Mouse (Mus musculus): ENCODE data around the gene Zc3hav1. TPM values are rescaled to one million over a fixed set of nuclear protein-coding genes. Genes with fewer than 3 reads are reported as not detected.

The Zc3hav1 gene
- polyA plus RNA-seq, 1 experiment from 2014 or later: 1.6 TPM

- H3K4me1 ChIP-seq (ENCODE audit: control insufficient read depth, insufficient read depth, low read length): peaks cover 6% of the 10 kb centered on the region
- H3K4me3 ChIP-seq (ENCODE audit: low read depth, low read length): no peak overlapping the region
- DNase-seq (ENCODE audit: low spot score) (no peak), ATAC-seq (ENCODE audit: insufficient number of reproducible peaks, low FRiP score, low TSS enrichment, low read depth) (no peak)
- no peaks in the 10 kb centered on the region for H3K9me3 ChIP-seq (ENCODE audit: control insufficient read depth, low read length)
- H3K36me3 ChIP-seq (ENCODE audit: control insufficient read depth, insufficient read depth, low read length): no peaks in the 10 kb centered on the region
- H3K27ac ChIP-seq (replicated peaks; ENCODE audit: low read depth, low read length): no peak overlapping the region
- H3K27me3 ChIP-seq (ENCODE audit: control insufficient read depth, insufficient read depth, low read length): no peaks in the 10 kb centered on the region
- H3K4me2 ChIP-seq (ENCODE audit: low read depth, severe bottlenecking): no peak overlapping the region
- no peak overlapping the region for H3K9ac ChIP-seq (ENCODE audit: low read length)
- WGBS: 94% methylated on average over 8 of the region's 8 CpGs
These were observed 96.9 kb downstream of the Zc3hav1 start for GRCm38 (mm10) chr6:38257506-38257905.

GRCm38 (mm10) chr6:38256793-38257192, 97.6 kb downstream of the Zc3hav1 start:
- no peak overlapping the region for H3K27ac ChIP-seq (replicated peaks; ENCODE audit: low read depth, low read length)
- H3K9me3 ChIP-seq (ENCODE audit: control insufficient read depth, low read length): no peaks in the 10 kb centered on the region
- no peak for DNase-seq (ENCODE audit: low spot score)
- H3K4me2 ChIP-seq (ENCODE audit: low read depth, severe bottlenecking): no peak overlapping the region
- ATAC-seq (ENCODE audit: insufficient number of reproducible peaks, low FRiP score, low TSS enrichment, low read depth): no peak
- H3K27me3 ChIP-seq (ENCODE audit: control insufficient read depth, insufficient read depth, low read length): no peaks in the 10 kb centered on the region
- 87% methylated on average over 4 of the region's 4 CpGs for WGBS
- H3K4me3 ChIP-seq (ENCODE audit: low read depth, low read length): no peak overlapping the region
- H3K9ac ChIP-seq (ENCODE audit: low read length): no peak overlapping the region
- H3K36me3 ChIP-seq (ENCODE audit: control insufficient read depth, insufficient read depth, low read length): no peaks in the 10 kb centered on the region
- H3K4me1 ChIP-seq (ENCODE audit: control insufficient read depth, insufficient read depth, low read length): peaks cover 13% of the 10 kb centered on the region

GRCm38 (mm10) chr6:38255794-38256193, 98.6 kb downstream of the Zc3hav1 start:
- no peak for ATAC-seq (ENCODE audit: insufficient number of reproducible peaks, low FRiP score, low TSS enrichment, low read depth)
- Histone ChIP-seq H3K27ac (replicated peaks; ENCODE audit: low read depth, low read length) (no peak overlapping the region), H3K4me3 (ENCODE audit: low read depth, low read length) (no peak overlapping the region), H3K4me1 (ENCODE audit: control insufficient read depth, insufficient read depth, low read length) (peaks cover 18% of the 10 kb centered on the region), H3K4me2 (ENCODE audit: low read depth, severe bottlenecking) (no peak overlapping the region), H3K36me3 (ENCODE audit: control insufficient read depth, insufficient read depth, low read length) (no peaks in the 10 kb centered on the region), H3K27me3 (ENCODE audit: control insufficient read depth, insufficient read depth, low read length) (no peaks in the 10 kb centered on the region), H3K9ac (ENCODE audit: low read length) (no peak overlapping the region), H3K9me3 (ENCODE audit: control insufficient read depth, low read length) (no peaks in the 10 kb centered on the region)
- WGBS: 63% methylated on average over 2 of the region's 2 CpGs
- no peak for DNase-seq (ENCODE audit: low spot score)

Other genes with a start within 250 kb of the Zc3hav1 start
- not detected in 2 replicates for gene Tmem213, start 245.3 kb downstream of the Zc3hav1 start, polyA plus RNA-seq (2014; fragmentation: Nextera tagmentation; extraction: Ambion mirVana)
- not detected in 2 replicates for gene Atp6v0a4, start 230.0 kb downstream of the Zc3hav1 start, polyA plus RNA-seq (2014; fragmentation: Nextera tagmentation; extraction: Ambion mirVana)
- 11.1 and 13.6 TPM in 2 replicates for gene D630045J12Rik, start 100.6 kb downstream of the Zc3hav1 start, polyA plus RNA-seq (2014; fragmentation: Nextera tagmentation; extraction: Ambion mirVana)
- gene Zc3hav1l, start 55.3 kb downstream of the Zc3hav1 start, polyA plus RNA-seq (2014; fragmentation: Nextera tagmentation; extraction: Ambion mirVana): 17.3 and 19.6 TPM in 2 replicates
- 13.4 and 14.1 TPM in 2 replicates for gene Ttc26, start 26.9 kb upstream of the Zc3hav1 start, polyA plus RNA-seq (2014; fragmentation: Nextera tagmentation; extraction: Ambion mirVana)
- gene Ubn2, start 79.3 kb upstream of the Zc3hav1 start, polyA plus RNA-seq (2014; fragmentation: Nextera tagmentation; extraction: Ambion mirVana): 14.9 and 17.2 TPM in 2 replicates
- gene Fmc1, start 178.9 kb upstream of the Zc3hav1 start, polyA plus RNA-seq (2014; fragmentation: Nextera tagmentation; extraction: Ambion mirVana): 94.2 and 99.0 TPM in 2 replicates
- 42.7 and 43.7 TPM in 2 replicates for gene Luc7l2, start 196.7 kb upstream of the Zc3hav1 start, polyA plus RNA-seq (2014; fragmentation: Nextera tagmentation; extraction: Ambion mirVana)